Mouse (Mus musculus) intestine, postnatal 0 days (tissue): Measurements from ENCODE around the gene Ciao1. TPM values are rescaled to one million over a fixed set of nuclear protein-coding genes. Genes with fewer than 3 reads are reported as not detected.
A peak's percentile ranks its signal among the peaks of the same experiment; 100 is the strongest.

ENCODE experiments used
- ATAC-seq: fragments of 200-750 bp; cut with Nextera tagmentation; 2 replicates; pipeline ENCODE4 v1.8.0; 2017; ENCODE audit warnings: mild to moderate bottlenecking, moderate TSS enrichment, moderate library complexity
- H3K27ac ChIP-seq: fragments of 300-500 bp; sonication (generic); 2 replicates; pipeline ENCODE4 v1.5.1; 2014; ENCODE audit warnings: mild to moderate bottlenecking, low read depth, low read length, moderate library complexity
- H3K27me3 ChIP-seq: fragments of 300-500 bp; sonication (generic); replicated peaks from 2 replicates; pipeline ENCODE4 v1.6.1; 2014; ENCODE audit warnings: low read length, mixed read lengths; ENCODE audit not compliant: control insufficient read depth, insufficient read depth
- H3K36me3 ChIP-seq: fragments of 300-500 bp; sonication (generic); 2 replicates; pipeline ENCODE4 v1.6.1; 2014; ENCODE audit warnings: mild to moderate bottlenecking, moderate library complexity; ENCODE audit not compliant: control insufficient read depth, insufficient read depth
- H3K4me1 ChIP-seq: fragments of 300-500 bp; sonication (generic); replicated peaks from 2 replicates; pipeline ENCODE4 v1.6.1; 2014; ENCODE audit warnings: antibody characterized with exemption, low read length, mixed read lengths; ENCODE audit not compliant: control insufficient read depth, insufficient read depth
- H3K4me2 ChIP-seq: fragments of 300-500 bp; sonication (generic); replicated peaks from 2 replicates; pipeline ENCODE4 v1.6.1; 2014; ENCODE audit warnings: low read depth, mild to moderate bottlenecking, moderate library complexity
- H3K4me3 ChIP-seq: fragments of 300-500 bp; sonication (generic); 2 replicates; pipeline ENCODE4 v1.5.1; 2014; ENCODE audit warnings: low read depth, low read length
- H3K9ac ChIP-seq: fragments of 300-500 bp; sonication (generic); 2 replicates; pipeline ENCODE4 v1.6.1; 2014; ENCODE audit warnings: mild to moderate bottlenecking, low read depth, low read length
- H3K9me3 ChIP-seq: fragments of 300-500 bp; sonication (generic); 2 replicates; pipeline ENCODE4 v1.6.1; 2016; ENCODE audit warnings: mixed run types; ENCODE audit not compliant: control insufficient read depth
- CTCF ChIP-seq: sonication (generic); IDR thresholded peaks from 2 replicates; pipeline ENCODE4 v1.5.1; 2016; ENCODE audit warnings: low read depth, mild to moderate bottlenecking, control low read depth, antibody characterized with exemption, moderate library complexity
- WGBS: fragments of 180-500 bp; shearing (Covaris S2); extraction: QIAGEN DNeasy Blood & Tissue Kit; methylation state at CpG from one replicate; pipeline ENCODE4 v1.1.7; 2014; 5-methylcytosine and 5-hydroxymethylcytosine counted together
- polyA plus RNA-seq: library from polyadenylated mRNA; unstranded; fragments of >200 nt; fragmentation: Nextera tagmentation; extraction: Ambion mirVana; gene quantifications from 2 replicates; pipeline ENCODE4 v1.2.1, GENCODE M21; 2015

The Ciao1 gene
- 38.3 and 39.3 TPM in 2 replicates for polyA plus RNA-seq

GRCm38 (mm10) chr2:127247592-127248333, at the start of gene Ciao1, which contains the start of gene Tmem127:
Gene Ciao1, minus strand, starts transcription at chr2:127247816.
Gene Tmem127, plus strand, starts transcription at chr2:127247908.
- peak within 1 kb of the TSS; percentile 92 for H3K4me3 ChIP-seq
- WGBS = 0% methylated on average over 53 of the region's 53 CpGs
- no peak for TF ChIP-seq CTCF
- H3K4me2 ChIP-seq = peak within 1 kb of the TSS; percentile 94
- H3K36me3 ChIP-seq = peaks cover 33% of the 10 kb centered on the region
- no peaks in the 10 kb centered on the region for H3K9me3 ChIP-seq
- no peaks in the 10 kb centered on the region for H3K27me3 ChIP-seq
- peak; percentile 99 for ATAC-seq
- H3K9ac ChIP-seq = peak within 1 kb of the TSS; percentile 96
- peak within 1 kb of the TSS; percentile 82 for H3K27ac ChIP-seq
- peaks cover 5% of the 10 kb centered on the region for H3K4me1 ChIP-seq

- peaks cover 77% of the 10 kb centered on the region for H3K36me3 ChIP-seq
- WGBS = 88% methylated on average over 7 of the region's 7 CpGs
- ATAC-seq = no peak
These were observed 49.6 kb upstream of the Ciao1 start for GRCm38 (mm10) chr2:127297001-127297805.

GRCm38 (mm10) chr2:127292250-127292649, 44.6 kb upstream of the Ciao1 start:
- no peaks in the 10 kb centered on the region for H3K4me1 ChIP-seq
- no peak overlapping the region for H3K27ac ChIP-seq
- no peak for ATAC-seq
- H3K36me3 ChIP-seq = peaks cover 58% of the 10 kb centered on the region
- H3K9me3 ChIP-seq = no peaks in the 10 kb centered on the region
- H3K4me2 ChIP-seq = no peak overlapping the region
- no peak for TF ChIP-seq CTCF
- no peak overlapping the region for H3K4me3 ChIP-seq
- WGBS = 60% methylated on average over 4 of the region's 4 CpGs
- H3K27me3 ChIP-seq = no peaks in the 10 kb centered on the region
- H3K9ac ChIP-seq = no peak overlapping the region

More at GRCm38 (mm10) chr2:127297001-127297805, 49.6 kb upstream of the Ciao1 start:
- H3K4me2 ChIP-seq = no peak overlapping the region
- TF ChIP-seq CTCF = no peak
- no peak overlapping the region for H3K9ac ChIP-seq
- no peaks in the 10 kb centered on the region for H3K27me3 ChIP-seq
- H3K4me1 ChIP-seq = no peaks in the 10 kb centered on the region
- no peak overlapping the region for H3K4me3 ChIP-seq
- no peaks in the 10 kb centered on the region for H3K9me3 ChIP-seq
- no peak overlapping the region for H3K27ac ChIP-seq

GRCm38 (mm10) chr2:127278162-127278561, 30.5 kb upstream of the Ciao1 start:
- no peak overlapping the region for H3K4me2 ChIP-seq
- ATAC-seq = 0 out of 2 replicates have a peak, but pooled peaks have one; percentile 33
- H3K27me3 ChIP-seq = no peaks in the 10 kb centered on the region
- no peak overlapping the region for H3K4me3 ChIP-seq
- H3K36me3 ChIP-seq = no peaks in the 10 kb centered on the region
- H3K9ac ChIP-seq = no peak overlapping the region
- no peak for TF ChIP-seq CTCF
- H3K27ac ChIP-seq = no peak overlapping the region
- H3K9me3 ChIP-seq = no peaks in the 10 kb centered on the region
- H3K4me1 ChIP-seq = no peaks in the 10 kb centered on the region

- H3K9me3 ChIP-seq = no peaks in the 10 kb centered on the region
- TF ChIP-seq CTCF = no peak
- no peak overlapping the region for H3K4me3 ChIP-seq
- H3K36me3 ChIP-seq = no peaks in the 10 kb centered on the region
- H3K27ac ChIP-seq = no peak overlapping the region
- ATAC-seq = no peak
- WGBS = 59% methylated on average over 5 of the region's 5 CpGs
- no peaks in the 10 kb centered on the region for H3K27me3 ChIP-seq
- no peaks in the 10 kb centered on the region for H3K4me1 ChIP-seq
- no peak overlapping the region for H3K4me2 ChIP-seq
- H3K9ac ChIP-seq = no peak overlapping the region
These were observed 28.1 kb upstream of the Ciao1 start for GRCm38 (mm10) chr2:127275551-127276320.

GRCm38 (mm10) chr2:127274590-127274989, 27.0 kb upstream of the Ciao1 start:
- no peaks in the 10 kb centered on the region for H3K36me3 ChIP-seq
- no peak overlapping the region for H3K4me2 ChIP-seq
- TF ChIP-seq CTCF = no peak
- no peaks in the 10 kb centered on the region for H3K27me3 ChIP-seq
- H3K4me3 ChIP-seq = no peak overlapping the region
- no peak for ATAC-seq
- 94% methylated on average over 2 of the region's 2 CpGs for WGBS
- H3K9me3 ChIP-seq = no peaks in the 10 kb centered on the region
- no peaks in the 10 kb centered on the region for H3K4me1 ChIP-seq
- no peak overlapping the region for H3K9ac ChIP-seq
- H3K27ac ChIP-seq = no peak overlapping the region
